1 mouse cellular context compared by ENCODE assay signal in genomic region chr12:85292288-85292687, GRCm38 (mm10).
TF ChIP-seq lines count a peak whose summit lies in the region.

No protein-coding gene starts in this region.

TF ChIP-seq in CH12.LX, 34 proteins besides CTCF, POLR2A, EP300 and RAD21:
- TF ChIP-seq USF1 (IDR thresholded peaks at IDR 0.05; ENCODE audit: low read depth, low read length) (no peak), SIN3A (IDR thresholded peaks at IDR 0.05; ENCODE audit: low read length) (no peak), ETS1 (conservative IDR thresholded peaks at IDR 0.05; ENCODE audit: low read depth, low read length) (peak; percentile 37; the same call in 1 of the 2 replicates), NELFE (IDR thresholded peaks at IDR 0.05; ENCODE audit: low read depth, low read length) (no peak), MEF2A (IDR thresholded peaks at IDR 0.05; ENCODE audit: borderline replicate concordance, low read depth, low read length) (peak; percentile 85; the same call in 1 of the 2 replicates), CHD2 (IDR thresholded peaks at IDR 0.05; ENCODE audit: low read length) (no peak), BHLHE40 (IDR thresholded peaks at IDR 0.05; ENCODE audit: low read depth, low read length) (0 out of 2 replicates have a peak, but pooled peaks have one; percentile 10), MAFK (IDR thresholded peaks at IDR 0.05; ENCODE audit: insufficient replicate concordance, low read length) (no peak)
TF ChIP-seq in CH12.LX: peak in this region for 3.
